9 mouse cellular contexts compared by ENCODE assay signal in genomic region chr2:78021905-78022304, GRCm38 (mm10).
A peak's percentile ranks its signal among the peaks of the same experiment; 100 is the strongest.
DNase-seq lines count a peak whose midpoint lies in the region; ATAC-seq and TF ChIP-seq lines count a peak whose summit lies in the region.
"Had no signal": no experiment of that assay in that cellular context is flagged by ENCODE, and none has a peak within 500 bp of the region (broad histone marks: within the 10 kb centered on the region; RNA-seq: fewer than 3 reads in every experiment).

No protein-coding gene starts in this region.

- no peak overlapping the region for H3K9ac ChIP-seq in heart, postnatal 0 days (replicated peaks; ENCODE audit: low read depth, low read length)
- H3K9ac ChIP-seq in ES-E14 (ENCODE audit: insufficient read depth, low read depth, low read length, poor library complexity, severe bottlenecking): no peak overlapping the region

- no peak for ATAC-seq in heart, postnatal 0 days (ENCODE audit: insufficient read depth, low read depth)

- TF ChIP-seq EP300 in heart, postnatal 0 days (IDR thresholded peaks at IDR 0.05; ENCODE audit: low read depth): no peak

- H3K27ac ChIP-seq in heart, postnatal 0 days (ENCODE audit: low read depth): no peak overlapping the region
- no peak overlapping the region for H3K27ac ChIP-seq in ES-E14 (ENCODE audit: insufficient read depth, low read depth, low read length, poor library complexity, severe bottlenecking)
- H3K27ac ChIP-seq: macrophage had no signal

- H3K4me2 ChIP-seq in heart, postnatal 0 days (ENCODE audit: low read depth, low read length): no peak overlapping the region

- no peak overlapping the region for H3K4me3 ChIP-seq in heart, postnatal 0 days (ENCODE audit: low read depth, low read length)
- H3K4me3 ChIP-seq in ES-E14 (ENCODE audit: insufficient read depth in 1 of 2, low read depth in 1 of 2, low read length in 2 of 2, poor library complexity in 1 of 2, severe bottlenecking in 1 of 2): no peak overlapping the region

- in situ Hi-C loops in ES-E14 (cut with MboI; ENCODE audit: low sequenced_read_pairs in 2 of 2, unreplicated experiment in 2 of 2): no loop called here

- H3K9me3 ChIP-seq in heart, postnatal 0 days (replicated peaks; ENCODE audit: control insufficient read depth, low read length): no peaks in the 10 kb centered on the region
- no peaks in the 10 kb centered on the region for H3K9me3 ChIP-seq in ES-E14 (ENCODE audit: control insufficient read depth, insufficient read depth, low read depth, low read length)

- no peaks in the 10 kb centered on the region for H3K27me3 ChIP-seq in heart, postnatal 0 days (ENCODE audit: control insufficient read depth, insufficient read depth, low read length)

- intact Hi-C loops in heart, postnatal 14 days (cut with DNase I): loop anchor here (2.0 kb wide), 2 partner anchors 225 to 565 kb away; no protein-coding TSS in a partner anchor

- H3K36me3 ChIP-seq in heart, postnatal 0 days (replicated peaks; ENCODE audit: control insufficient read depth, insufficient read depth, low read length): no peaks in the 10 kb centered on the region
- H3K36me3 ChIP-seq in ES-E14 (ENCODE audit: control insufficient read depth, insufficient read depth, low read length, poor library complexity, severe bottlenecking): no peaks in the 10 kb centered on the region

- H3K4me1 ChIP-seq in heart, postnatal 0 days (ENCODE audit: control insufficient read depth, insufficient read depth): no peaks in the 10 kb centered on the region
- H3K4me1 ChIP-seq in ES-E14 (ENCODE audit: control insufficient read depth in 2 of 2, insufficient read depth in 2 of 2, low read length in 2 of 2, poor library complexity in 1 of 2): no peaks in the 10 kb centered on the region

- TF ChIP-seq CTCF in heart, postnatal 0 days (IDR thresholded peaks at IDR 0.05; ENCODE audit: low read depth): peak; percentile 52

- 25% methylated on average over 5 of the region's 5 CpGs for WGBS in heart, postnatal 0 days

- DNase-seq in heart, postnatal 0 days (ENCODE audit: low spot score): peak; percentile 27
- no peak for DNase-seq in heart, postnatal 14 days
- peak; percentile 9 for DNase-seq in ES-E14 (ENCODE audit: low read depth, low spot score)
- DNase-seq in embryo, embryonic 10 days (ENCODE audit: low spot score): peak; percentile 68
- peak; percentile 72 for DNase-seq in mesoderm, embryonic 11.5 days (ENCODE audit: low read depth, low spot score)
- DNase-seq in thymus, postnatal 10 days (ENCODE audit: low spot score in 2 of 2): no peak
- DNase-seq in urinary bladder, postnatal 36 days (ENCODE audit: low spot score in 2 of 2): no peak
- DNase-seq in kidney, postnatal 25 days: no peak

TF ChIP-seq in ES-E14, 5 proteins besides CTCF, POLR2A, EP300 and RAD21:
- TF ChIP-seq CHD2 (IDR thresholded peaks at IDR 0.05; ENCODE audit: low read depth, low read length) (no peak), ZNF384 (IDR thresholded peaks at IDR 0.05; ENCODE audit: low read depth, low read length) (no peak), ZC3H11A (IDR thresholded peaks at IDR 0.05; ENCODE audit: borderline replicate concordance, low read depth, low read length) (no peak), MAFK (IDR thresholded peaks at IDR 0.05; ENCODE audit: insufficient read depth, low read depth, low read length) (no peak), HCFC1 (IDR thresholded peaks at IDR 0.05; ENCODE audit: borderline replicate concordance, insufficient read depth, low read length) (no peak)

Comparison
In these comparisons a context has a peak if more than half of its experiments do, and no peak if none do; other contexts are left out.
1. DNase-seq: peak in heart, postnatal 0 days (single experiment), ES-E14 (single experiment), embryo, embryonic 10 days (single experiment) and mesoderm, embryonic 11.5 days (single experiment); none in heart, postnatal 14 days (0 of 2), thymus, postnatal 10 days (0 of 2), urinary bladder, postnatal 36 days (0 of 2) and kidney, postnatal 25 days (0 of 2).